ENCODE assay signal across 23 mouse cellular contexts in genomic region chr11:86160251-86160650, GRCm38 (mm10).
"Had no signal": no experiment of that assay in that cellular context is flagged by ENCODE, and none has a peak within 500 bp of the region (broad histone marks: within the 10 kb centered on the region; RNA-seq: fewer than 3 reads in every experiment).

No protein-coding gene starts in this region.

- H3K9me3 ChIP-seq: heart, embryonic 13.5 days; heart, embryonic 15.5 days; hindbrain, embryonic 13.5 days; hindbrain, embryonic 15.5 days; kidney, embryonic 15.5 days; limb, embryonic 13.5 days; limb, embryonic 15.5 days; liver, embryonic 12.5 days had no signal

- H3K9ac ChIP-seq: forebrain, postnatal 0 days; heart, embryonic 13.5 days; heart, embryonic 15.5 days; hindbrain, embryonic 13.5 days; hindbrain, embryonic 15.5 days; kidney, embryonic 15.5 days; limb, embryonic 13.5 days; limb, embryonic 15.5 days; liver, embryonic 12.5 days; liver, embryonic 14.5 days had no signal

- H3K4me3 ChIP-seq: heart, adult 2 months; heart, embryonic 13.5 days; heart, embryonic 15.5 days; hindbrain, embryonic 13.5 days; hindbrain, embryonic 15.5 days; kidney, embryonic 15.5 days; limb, embryonic 13.5 days; limb, embryonic 15.5 days; liver, embryonic 12.5 days had no signal

- DNase-seq: forebrain, postnatal 0 days; gastrocnemius, postnatal 14 days; gastrocnemius, postnatal 36 days; heart, adult 11 months; heart, adult 2 months; heart, postnatal 14 days; heart, postnatal 36 days; kidney, adult 18-20 months; layer of hippocampus, adult 9-11 months; layer of hippocampus, postnatal 36 days; left cerebral cortex, postnatal 4 days had no signal

- H3K36me3 ChIP-seq: heart, embryonic 13.5 days; heart, embryonic 15.5 days; hindbrain, embryonic 13.5 days; hindbrain, embryonic 15.5 days; kidney, embryonic 15.5 days; limb, embryonic 15.5 days had no signal

- H3K4me2 ChIP-seq: heart, embryonic 11.5 days; heart, embryonic 13.5 days; heart, embryonic 15.5 days; hindbrain, embryonic 13.5 days; hindbrain, embryonic 15.5 days; kidney, embryonic 15.5 days; limb, embryonic 13.5 days; limb, embryonic 15.5 days; liver, embryonic 12.5 days had no signal

- ATAC-seq: forebrain, postnatal 0 days; hindbrain, postnatal 0 days; intestine, embryonic 16.5 days; liver, embryonic 12.5 days had no signal

- H3K27ac ChIP-seq: heart, adult 2 months; heart, embryonic 13.5 days; heart, embryonic 15.5 days; hindbrain, embryonic 13.5 days; hindbrain, embryonic 15.5 days; hindbrain, postnatal 0 days; kidney, embryonic 15.5 days; limb, embryonic 13.5 days; limb, embryonic 15.5 days; liver, embryonic 12.5 days; liver, embryonic 14.5 days had no signal

- H3K27me3 ChIP-seq: heart, embryonic 13.5 days; heart, embryonic 15.5 days; hindbrain, embryonic 13.5 days; hindbrain, embryonic 15.5 days; kidney, embryonic 15.5 days; limb, embryonic 13.5 days; limb, embryonic 15.5 days; liver, embryonic 12.5 days had no signal

- H3K4me1 ChIP-seq: heart, embryonic 13.5 days; heart, embryonic 15.5 days; hindbrain, embryonic 13.5 days; hindbrain, embryonic 15.5 days; kidney, embryonic 15.5 days; limb, embryonic 13.5 days; limb, embryonic 15.5 days had no signal
